Mouse (Mus musculus): ENCODE data around the gene Olfr1497.
"Not testable (repeated sequence)": the region's sequence is repeated elsewhere in the genome, so short reads cannot be mapped to it uniquely, and the experiment has no call there.

Olfr1497 gene

DNA sequence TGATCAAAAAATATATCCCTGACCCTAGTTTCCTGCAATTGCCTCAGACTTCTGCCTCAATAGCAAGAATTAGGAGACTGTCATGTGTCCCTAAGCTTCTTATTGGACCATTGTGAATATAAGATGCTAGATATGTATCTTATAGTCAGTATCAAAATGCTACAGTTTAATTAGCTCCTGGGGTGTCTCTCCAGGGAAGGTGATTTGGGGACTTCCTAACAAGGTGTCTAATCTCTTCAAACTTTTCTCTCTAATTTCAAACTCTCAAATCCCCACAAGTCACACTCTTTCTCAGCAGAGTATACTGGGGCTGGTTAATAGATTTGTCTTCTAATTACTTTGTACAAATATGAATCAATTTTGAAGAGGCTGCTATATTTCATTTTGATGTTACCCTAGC is at the start of gene Olfr1497:
TSS of gene Olfr1497 (minus strand) at position 101 of the 400 bp plus-strand sequence.
- DNase-seq (ENCODE audit: low spot score): no peak

- no peak for DNase-seq (ENCODE audit: low spot score)
Measured at GRCm38 (mm10) chr19:13830388-13830787, 32.4 kb upstream of the Olfr1497 start, which contains the start of gene Olfr1500. Gene Olfr1500, minus strand, starts transcription at chr19:13830488.

GRCm38 (mm10) chr19:13828447-13828846 is 30.4 kb upstream of the Olfr1497 start:
- no peak for DNase-seq (ENCODE audit: low spot score)

DNA sequence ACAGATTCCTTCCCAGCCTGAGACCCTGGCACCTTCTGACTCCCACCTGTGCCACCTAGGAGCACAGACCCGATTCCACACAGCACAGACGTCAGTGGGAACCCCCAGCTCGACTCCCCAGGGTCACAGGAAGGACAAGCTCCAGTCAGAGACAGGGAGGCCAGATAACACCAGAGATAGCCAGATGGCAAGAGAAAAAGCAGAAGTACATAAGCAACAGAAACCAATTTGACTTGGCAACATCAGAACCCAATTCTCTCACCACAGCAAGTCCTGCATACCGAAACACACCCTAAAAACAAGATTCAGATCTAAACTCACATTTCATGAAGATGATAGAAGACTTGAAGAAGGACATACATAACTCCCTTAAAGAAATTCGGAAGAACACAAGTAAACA is 22.8 kb upstream of the Olfr1497 start:
- no peak for DNase-seq (ENCODE audit: low spot score)

DNA sequence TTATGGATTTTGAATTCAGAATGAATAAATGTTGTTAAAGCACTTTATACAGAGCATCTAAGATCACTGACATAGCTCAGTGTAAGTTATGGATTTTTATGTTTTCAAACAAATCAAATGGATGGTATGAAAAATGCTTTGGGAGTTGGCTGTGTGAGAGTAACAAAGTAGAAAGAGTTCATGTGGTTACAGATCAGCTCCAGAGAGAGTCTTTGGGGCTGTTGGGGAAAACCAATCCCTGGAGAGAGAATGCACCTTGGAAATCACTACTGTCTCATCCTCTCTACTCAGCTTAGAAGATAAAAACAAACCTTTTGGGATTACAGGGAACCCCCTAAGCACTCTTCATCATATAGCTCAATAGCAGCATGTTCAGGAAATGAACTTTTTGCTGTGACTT is 21.3 kb upstream of the Olfr1497 start, which contains the start of gene Olfr1499:
TSS of gene Olfr1499 (minus strand) at position 101 of the 400 bp plus-strand sequence.
- DNase-seq (ENCODE audit: low spot score): no peak

DNA sequence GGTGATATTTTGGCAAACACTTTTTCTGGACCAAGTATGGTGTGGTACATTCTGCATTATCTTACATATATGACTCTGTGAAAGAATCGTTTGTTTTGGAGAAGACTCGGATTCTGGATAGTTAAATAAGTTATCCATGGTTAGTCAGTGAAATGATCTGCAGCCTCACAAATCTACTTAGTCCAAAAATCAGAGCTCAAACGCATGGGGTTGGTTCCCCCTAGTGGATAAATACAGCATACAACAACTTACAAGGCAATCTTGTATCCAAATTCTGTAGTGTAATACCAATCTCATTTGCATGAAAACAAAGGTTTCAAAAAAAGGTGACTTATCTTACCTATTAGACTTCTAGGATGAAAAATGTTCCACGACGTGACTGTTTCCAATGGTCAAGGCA is 20.8 kb upstream of the Olfr1497 start:
- DNase-seq (ENCODE audit: low spot score): no peak

GRCm38 (mm10) chr19:13812823-13813222 is 14.8 kb upstream of the Olfr1497 start:
- DNase-seq (ENCODE audit: low spot score): no peak

GRCm38 (mm10) chr19:13805486-13805885 is 7.5 kb upstream of the Olfr1497 start:
- DNase-seq (ENCODE audit: low spot score): not testable (repeated sequence)

GRCm38 (mm10) chr19:13777578-13777977 is 20.4 kb downstream of the Olfr1497 start, which contains the start of gene Olfr1496:
Gene Olfr1496, plus strand, starts transcription at chr19:13777878.
- DNase-seq (ENCODE audit: low spot score): no peak

DNA sequence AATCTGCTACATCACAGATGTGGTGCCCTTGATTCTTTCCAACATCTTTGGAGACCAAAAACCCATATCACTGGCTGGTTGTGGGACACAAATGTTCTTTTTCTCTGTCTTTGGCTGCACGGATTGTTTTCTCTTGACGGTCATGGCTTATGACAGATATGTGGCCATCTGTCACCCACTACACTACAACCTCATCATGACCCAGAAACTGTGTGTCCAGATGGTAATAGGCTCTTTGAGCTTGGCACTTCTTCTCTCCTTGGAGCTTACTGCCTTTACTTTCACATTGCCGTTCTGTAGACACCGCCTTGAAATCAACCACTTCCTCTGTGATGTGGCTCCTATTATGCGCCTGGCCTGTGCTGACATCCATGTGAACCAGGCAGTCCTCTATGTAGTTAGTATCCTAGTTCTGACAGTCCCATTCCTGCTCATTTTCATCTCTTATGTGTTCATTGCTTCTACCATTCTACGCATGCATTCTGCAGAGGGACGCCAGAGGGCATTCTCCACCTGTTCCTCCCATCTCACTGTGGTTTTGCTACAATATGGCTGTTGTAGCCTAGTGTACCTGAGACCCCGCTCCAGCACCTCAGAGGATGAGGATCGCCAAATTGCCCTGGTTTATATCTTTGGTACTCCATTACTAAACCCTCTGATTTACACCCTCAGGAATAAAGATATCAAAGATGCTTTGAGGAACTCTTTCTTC is 29.3 kb downstream of the Olfr1497 start:
- DNase-seq (ENCODE audit: low spot score): no peak

DNA sequence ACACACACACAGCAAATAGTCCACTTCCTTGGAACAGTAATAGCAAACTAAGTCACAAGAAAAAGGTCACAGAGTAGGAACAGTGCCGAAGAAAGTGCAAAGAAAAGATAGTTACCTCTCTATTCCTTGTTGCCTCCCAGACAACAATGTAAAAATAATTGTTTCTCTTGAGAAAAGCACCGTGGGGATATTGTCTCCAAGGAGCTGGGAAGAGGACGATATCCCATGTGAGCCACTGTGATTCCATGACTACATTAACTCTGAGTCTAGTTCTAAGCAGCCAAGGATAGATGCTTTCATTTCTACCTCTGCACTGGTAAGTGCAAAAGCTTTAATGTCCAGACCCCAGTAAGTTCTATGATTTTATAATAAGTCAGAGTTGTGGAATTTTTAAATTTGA is 33.7 kb downstream of the Olfr1497 start, which contains the start of gene Olfr1495:
TSS of gene Olfr1495 (plus strand) at position 301 of the 400 bp plus-strand sequence.
- no peak for DNase-seq (ENCODE audit: low spot score)

DNA sequence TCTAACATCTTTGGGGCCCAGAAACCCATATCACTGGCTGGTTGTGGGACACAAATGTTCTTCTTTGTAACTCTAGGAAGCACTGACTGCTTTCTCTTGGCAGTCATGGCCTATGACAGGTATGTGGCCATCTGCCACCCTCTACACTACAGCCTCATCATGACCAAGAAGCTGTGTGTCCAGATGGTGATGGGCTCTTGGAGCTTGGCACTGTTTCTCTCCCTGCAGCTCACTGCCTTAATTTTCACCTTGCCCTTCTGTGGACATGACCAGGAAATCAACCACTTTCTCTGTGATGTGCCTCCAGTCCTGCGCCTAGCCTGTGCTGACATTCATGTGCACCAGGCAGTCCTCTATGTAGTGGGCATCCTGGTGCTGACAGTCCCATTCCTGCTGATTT is 48.6 kb downstream of the Olfr1497 start:
- no peak for DNase-seq (ENCODE audit: low spot score)
